Mouse (Mus musculus): ENCODE data around the gene Tmem199. TPM values are rescaled to one million over a fixed set of nuclear protein-coding genes. Genes with fewer than 3 reads are reported as not detected.
"Not testable (repeated sequence)": the region's sequence is repeated elsewhere in the genome, so short reads cannot be mapped to it uniquely, and the experiment has no call there.

Gene Tmem199
- polyA plus RNA-seq, 1 experiment from 2014 or later: 21.1 TPM

GRCm38 (mm10) chr11:78540358-78540757 is 28.4 kb upstream of the Tmem199 start:
- Histone ChIP-seq H3K4me1 (ENCODE audit: insufficient read depth) (peaks cover 17% of the 10 kb centered on the region), H3K9ac (replicated peaks) (no peak overlapping the region), H3K4me2 (ENCODE audit: low read depth, low read length) (no peak overlapping the region), H3K27ac (ENCODE audit: low read depth) (no peak overlapping the region), H3K9me3 (ENCODE audit: low read length) (no peaks in the 10 kb centered on the region), H3K36me3 (replicated peaks; ENCODE audit: insufficient read depth, low read length) (peaks cover 39% of the 10 kb centered on the region), H3K4me3 (ENCODE audit: low read depth, low read length) (no peak overlapping the region), H3K27me3 (ENCODE audit: insufficient read depth, low read length) (no peaks in the 10 kb centered on the region)
- WGBS (ENCODE audit: insufficient replicate concordance): 69% methylated on average over 3 of the region's 3 CpGs
- TF ChIP-seq EP300 (IDR thresholded peaks at IDR 0.05; ENCODE audit: low read depth): no peak
- no peak for TF ChIP-seq CTCF (IDR thresholded peaks at IDR 0.05; ENCODE audit: low read depth)
- peak; percentile 47 for DNase-seq
- no peak for ATAC-seq

- Histone ChIP-seq H3K9me3 (ENCODE audit: low read length) (no peaks in the 10 kb centered on the region), H3K4me2 (ENCODE audit: low read depth, low read length) (peak overlapping the region; percentile 93), H3K27ac (ENCODE audit: low read depth) (peak overlapping the region; percentile 95), H3K36me3 (replicated peaks; ENCODE audit: insufficient read depth, low read length) (peaks cover 30% of the 10 kb centered on the region), H3K4me3 (ENCODE audit: low read depth, low read length) (peak overlapping the region; percentile 80), H3K4me1 (ENCODE audit: insufficient read depth) (peaks cover 25% of the 10 kb centered on the region), H3K27me3 (ENCODE audit: insufficient read depth, low read length) (no peaks in the 10 kb centered on the region), H3K9ac (replicated peaks) (peak overlapping the region; percentile 93)
- ATAC-seq: peak; percentile 3; the same call in 1 of the 2 replicates
- no peak for TF ChIP-seq EP300 (IDR thresholded peaks at IDR 0.05; ENCODE audit: low read depth)
- TF ChIP-seq CTCF (IDR thresholded peaks at IDR 0.05; ENCODE audit: low read depth): no peak
- DNase-seq: no peak
- WGBS (ENCODE audit: insufficient replicate concordance): under 1% methylated on average over 14 of the region's 14 CpGs
Measured at GRCm38 (mm10) chr11:78536690-78537084, 24.7 kb upstream of the Tmem199 start.

- ATAC-seq: peak; percentile 96
Measured at GRCm38 (mm10) chr11:78536080-78536689, 24.2 kb upstream of the Tmem199 start, which contains the start of the genes Tnfaip1 and Ift20. Gene Tnfaip1, minus strand, starts transcription at chr11:78536332. Gene Ift20, plus strand, starts transcription at chr11:78536361.

GRCm38 (mm10) chr11:78535376-78536079 is 23.6 kb upstream of the Tmem199 start:
- Histone ChIP-seq H3K27me3 (ENCODE audit: insufficient read depth, low read length) (no peaks in the 10 kb centered on the region), H3K4me2 (ENCODE audit: low read depth, low read length) (peak overlapping the region; percentile 93), H3K9ac (replicated peaks) (peak overlapping the region; percentile 54), H3K4me1 (ENCODE audit: insufficient read depth) (peaks cover 25% of the 10 kb centered on the region), H3K4me3 (ENCODE audit: low read depth, low read length) (peak overlapping the region; percentile 80), H3K36me3 (replicated peaks; ENCODE audit: insufficient read depth, low read length) (peaks cover 20% of the 10 kb centered on the region), H3K27ac (ENCODE audit: low read depth) (peak overlapping the region; percentile 77), H3K9me3 (ENCODE audit: low read length) (no peaks in the 10 kb centered on the region)
- TF ChIP-seq EP300 (IDR thresholded peaks at IDR 0.05; ENCODE audit: low read depth) (no peak), CTCF (IDR thresholded peaks at IDR 0.05; ENCODE audit: low read depth) (no peak)
- ATAC-seq: no peak
- DNase-seq: no peak
- WGBS (ENCODE audit: insufficient replicate concordance): under 1% methylated on average over 23 of the region's 23 CpGs

More at GRCm38 (mm10) chr11:78536080-78536689, 24.2 kb upstream of the Tmem199 start, which contains the start of the genes Tnfaip1 and Ift20:
- under 1% methylated on average over 52 of the region's 52 CpGs for WGBS (ENCODE audit: insufficient replicate concordance)
- no peak for TF ChIP-seq CTCF (IDR thresholded peaks at IDR 0.05; ENCODE audit: low read depth)
- peak; percentile 74; the same call in 1 of the 2 replicates for TF ChIP-seq EP300 (IDR thresholded peaks at IDR 0.05; ENCODE audit: low read depth)
- no peaks in the 10 kb centered on the region for H3K9me3 ChIP-seq (ENCODE audit: low read length)
- no peaks in the 10 kb centered on the region for H3K27me3 ChIP-seq (ENCODE audit: insufficient read depth, low read length)
- peaks cover 26% of the 10 kb centered on the region for H3K36me3 ChIP-seq (replicated peaks; ENCODE audit: insufficient read depth, low read length)
- H3K4me1 ChIP-seq (ENCODE audit: insufficient read depth): peaks cover 25% of the 10 kb centered on the region
- peak within 1 kb of the TSS; percentile 93 for H3K4me2 ChIP-seq (ENCODE audit: low read depth, low read length)
- DNase-seq: peak; percentile 98
- H3K4me3 ChIP-seq (ENCODE audit: low read depth, low read length): peak within 1 kb of the TSS; percentile 80
- H3K27ac ChIP-seq (ENCODE audit: low read depth): peak within 1 kb of the TSS; percentile 95
- H3K9ac ChIP-seq (replicated peaks): peak within 1 kb of the TSS; percentile 93

- no peak for DNase-seq
- Histone ChIP-seq H3K27me3 (ENCODE audit: insufficient read depth, low read length) (no peaks in the 10 kb centered on the region), H3K4me2 (ENCODE audit: low read depth, low read length) (peak overlapping the region; percentile 93; the same call in 1 of the 2 replicates), H3K9ac (replicated peaks) (no peak overlapping the region), H3K4me1 (ENCODE audit: insufficient read depth) (peaks cover 25% of the 10 kb centered on the region), H3K9me3 (ENCODE audit: low read length) (no peaks in the 10 kb centered on the region), H3K4me3 (ENCODE audit: low read depth, low read length) (no peak overlapping the region), H3K36me3 (replicated peaks; ENCODE audit: insufficient read depth, low read length) (peaks cover 13% of the 10 kb centered on the region), H3K27ac (ENCODE audit: low read depth) (no peak overlapping the region)
- TF ChIP-seq EP300 (IDR thresholded peaks at IDR 0.05; ENCODE audit: low read depth) (no peak), CTCF (IDR thresholded peaks at IDR 0.05; ENCODE audit: low read depth) (peak; percentile 24; the same call in 1 of the 2 replicates)
- 74% methylated on average over 4 of the region's 4 CpGs for WGBS (ENCODE audit: insufficient replicate concordance)
- no peak for ATAC-seq
Measured at GRCm38 (mm10) chr11:78534516-78534915, 22.5 kb upstream of the Tmem199 start.

GRCm38 (mm10) chr11:78531515-78531914 is 19.5 kb upstream of the Tmem199 start:
- H3K9me3 ChIP-seq (ENCODE audit: low read length); H3K27ac ChIP-seq (ENCODE audit: low read depth); H3K27me3 ChIP-seq (ENCODE audit: insufficient read depth, low read length); H3K4me2 ChIP-seq (ENCODE audit: low read depth, low read length); H3K4me3 ChIP-seq (ENCODE audit: low read depth, low read length); ATAC-seq; H3K9ac ChIP-seq (replicated peaks); DNase-seq: not testable (repeated sequence)
- H3K36me3 ChIP-seq (replicated peaks; ENCODE audit: insufficient read depth, low read length): peaks cover 22% of the 10 kb centered on the region
- WGBS (ENCODE audit: insufficient replicate concordance): 73% methylated on average over 8 of the region's 10 CpGs
- peaks cover 10% of the 10 kb centered on the region for H3K4me1 ChIP-seq (ENCODE audit: insufficient read depth)

Data from liver, postnatal 0 days (tissue).